Mouse (Mus musculus): ENCODE results near the gene H2-DMb2.

- TF ChIP-seq POLR2A (IDR thresholded peaks at IDR 0.05; ENCODE audit: low read depth, low read length): no peak
- TF ChIP-seq CTCF (conservative IDR thresholded peaks at IDR 0.05; ENCODE audit: insufficient read depth, insufficient read length, low read depth, low read length): no peak
Measured at GRCm38 (mm10) chr17:34128944-34129791, 13.9 kb upstream of the H2-DMb2 start.

Measured in kidney, adult 2 months (tissue).